Mouse (Mus musculus): ENCODE data around the gene Spata20.

Gene Spata20

GRCm38 (mm10) chr11:94455161-94455820 is 30.7 kb downstream of the Spata20 start:
- DNase-seq (ENCODE audit: extremely low spot score, low read depth, low spot score) = no peak

- DNase-seq (ENCODE audit: extremely low spot score, low read depth, low spot score) = no peak
Observed at GRCm38 (mm10) chr11:94454756-94455155, 31.2 kb downstream of the Spata20 start.

- DNase-seq (ENCODE audit: extremely low spot score, low read depth, low spot score) = no peak
Observed at GRCm38 (mm10) chr11:94451091-94451773, 34.7 kb downstream of the Spata20 start.

GRCm38 (mm10) chr11:94449886-94450285 is 36.1 kb downstream of the Spata20 start:
- DNase-seq (ENCODE audit: extremely low spot score, low read depth, low spot score) = no peak

- no peak for DNase-seq (ENCODE audit: extremely low spot score, low read depth, low spot score)
Observed at GRCm38 (mm10) chr11:94449239-94449638, 36.7 kb downstream of the Spata20 start.

- no peak for DNase-seq (ENCODE audit: extremely low spot score, low read depth, low spot score)
Observed at GRCm38 (mm10) chr11:94447017-94447416, 39.0 kb downstream of the Spata20 start.

GRCm38 (mm10) chr11:94445300-94445699 is 40.7 kb downstream of the Spata20 start:
- no peak for DNase-seq (ENCODE audit: extremely low spot score, low read depth, low spot score)

GRCm38 (mm10) chr11:94444829-94445228 is 41.1 kb downstream of the Spata20 start:
- no peak for DNase-seq (ENCODE audit: extremely low spot score, low read depth, low spot score)

- no peak for DNase-seq (ENCODE audit: extremely low spot score, low read depth, low spot score)
Observed at GRCm38 (mm10) chr11:94441752-94442151, 44.2 kb downstream of the Spata20 start.

GRCm38 (mm10) chr11:94441122-94441521 is 44.9 kb downstream of the Spata20 start:
- DNase-seq (ENCODE audit: extremely low spot score, low read depth, low spot score) = no peak

- no peak for DNase-seq (ENCODE audit: extremely low spot score, low read depth, low spot score)
Observed at GRCm38 (mm10) chr11:94440421-94440820, 45.6 kb downstream of the Spata20 start.

GRCm38 (mm10) chr11:94429011-94429651 is 56.8 kb downstream of the Spata20 start:
- no peak for DNase-seq (ENCODE audit: extremely low spot score, low read depth, low spot score)

Measured in hindlimb bud, embryonic 11.5 days (tissue).